Comparison of ENCODE assay signal across 20 mouse cellular contexts in genomic region chr4:118137857-118138256, GRCm38 (mm10). TPM values are rescaled to one million over a fixed set of nuclear protein-coding genes. Genes with fewer than 3 reads are reported as not detected.
DNase-seq lines count a peak whose midpoint lies in the region; ATAC-seq and TF ChIP-seq lines count a peak whose summit lies in the region.
"Had no signal": no experiment of that assay in that cellular context is flagged by ENCODE, and none has a peak within 500 bp of the region (broad histone marks: within the 10 kb centered on the region; RNA-seq: fewer than 3 reads in every experiment).

No protein-coding gene starts in this region.

- H3K4me3 ChIP-seq in liver, postnatal 0 days (ENCODE audit: low read depth, low read length): no peak overlapping the region
- H3K4me3 ChIP-seq in liver, embryonic 11.5 days (ENCODE audit: low read depth, low read length): no peak overlapping the region
- H3K4me3 ChIP-seq in lung, postnatal 0 days (ENCODE audit: low read depth, low read length): no peak overlapping the region
- H3K4me3 ChIP-seq: embryonic facial prominence, embryonic 10.5 days; heart, adult 2 months; hindbrain, embryonic 10.5 days; midbrain, embryonic 15.5 days; neural tube, embryonic 15.5 days had no signal

- H3K4me1 ChIP-seq in liver, postnatal 0 days (ENCODE audit: insufficient read depth): peaks cover 22% of the 10 kb centered on the region
- H3K4me1 ChIP-seq in liver, embryonic 11.5 days (replicated peaks; ENCODE audit: control insufficient read depth, insufficient read depth, low read length): peaks cover 10% of the 10 kb centered on the region; the same call in 1 of the 2 replicates
- H3K4me1 ChIP-seq in lung, postnatal 0 days (ENCODE audit: insufficient read depth, low read depth, low read length): peaks cover 3% of the 10 kb centered on the region; the same call in 1 of the 2 replicates

- H3K36me3 ChIP-seq in liver, postnatal 0 days (replicated peaks; ENCODE audit: insufficient read depth, low read length): peaks cover 46% of the 10 kb centered on the region
- H3K36me3 ChIP-seq in liver, embryonic 11.5 days (ENCODE audit: control insufficient read depth, insufficient read depth, low read length): peaks cover 30% of the 10 kb centered on the region
- peaks cover 15% of the 10 kb centered on the region for H3K36me3 ChIP-seq in lung, postnatal 0 days (ENCODE audit: insufficient read depth, low read length)

- peak; percentile 89 for DNase-seq in heart, adult 11 months
- no peak for DNase-seq in heart, postnatal 14 days
- DNase-seq in liver, postnatal 0 days: peak; percentile 35
- DNase-seq in liver, embryonic 11.5 days (ENCODE audit: low spot score): no peak
- peak; percentile 78 for DNase-seq in lung, postnatal 0 days (ENCODE audit: low spot score)
- peak; percentile 47 for DNase-seq in telencephalon, adult 2 months (ENCODE audit: low read depth, low spot score)
- no peak for DNase-seq in Muller cell, postnatal 12 days (ENCODE audit: inconsistent ontology term)
- DNase-seq: adrenal gland, adult 2 months; B cell, adult 2 months; gastrocnemius, postnatal 10 days; heart, adult 2 months; kidney, adult 11 months; lung, embryonic 14.5 days; right cerebral cortex, postnatal 14 days; thymus, adult 2 months had no signal

- 86% methylated on average over 16 of the region's 16 CpGs for WGBS in liver, postnatal 0 days (ENCODE audit: insufficient replicate concordance)
- WGBS in liver, embryonic 11.5 days: 91% methylated on average over 16 of the region's 16 CpGs
- 74% methylated on average over 16 of the region's 16 CpGs for WGBS in lung, postnatal 0 days

- H3K27ac ChIP-seq in liver, postnatal 0 days (ENCODE audit: low read depth): peak overlapping the region; percentile 60; the same call in 1 of the 2 replicates
- H3K27ac ChIP-seq in liver, embryonic 11.5 days (ENCODE audit: low read depth, low read length): no peak overlapping the region
- 0 out of 2 replicates have a peak overlapping the region, but pooled peaks have one; percentile 26 for H3K27ac ChIP-seq in lung, postnatal 0 days (ENCODE audit: low read length)
- H3K27ac ChIP-seq: embryonic facial prominence, embryonic 10.5 days; hindbrain, embryonic 10.5 days; kidney, postnatal 0 days; midbrain, embryonic 15.5 days; neural tube, embryonic 15.5 days had no signal

- TF ChIP-seq EP300 in liver, postnatal 0 days (IDR thresholded peaks at IDR 0.05; ENCODE audit: low read depth): no peak
- TF ChIP-seq EP300 in lung, postnatal 0 days (IDR thresholded peaks at IDR 0.05): no peak

- H3K9me3 ChIP-seq in liver, postnatal 0 days (ENCODE audit: low read length): no peaks in the 10 kb centered on the region
- no peaks in the 10 kb centered on the region for H3K9me3 ChIP-seq in liver, embryonic 11.5 days (ENCODE audit: control insufficient read depth, low read length)
- no peaks in the 10 kb centered on the region for H3K9me3 ChIP-seq in lung, postnatal 0 days (ENCODE audit: low read length)
- H3K9me3 ChIP-seq: embryonic facial prominence, embryonic 10.5 days; hindbrain, embryonic 10.5 days; midbrain, embryonic 15.5 days; neural tube, embryonic 15.5 days had no signal

- ATAC-seq in liver, postnatal 0 days: peak; percentile 5; the same call in 1 of the 2 replicates
- ATAC-seq in liver, embryonic 11.5 days (replicated peaks; ENCODE audit: low FRiP score): no peak
- ATAC-seq in lung, postnatal 0 days: peak; percentile 4; the same call in 1 of the 2 replicates
- ATAC-seq: midbrain, embryonic 15.5 days had no signal

- no peak for TF ChIP-seq CTCF in liver, postnatal 0 days (IDR thresholded peaks at IDR 0.05; ENCODE audit: low read depth)
- TF ChIP-seq CTCF in lung, postnatal 0 days (IDR thresholded peaks at IDR 0.05): no peak

- no peak overlapping the region for H3K9ac ChIP-seq in liver, postnatal 0 days (replicated peaks)
- no peak overlapping the region for H3K9ac ChIP-seq in liver, embryonic 11.5 days (ENCODE audit: low read depth, low read length)
- no peak overlapping the region for H3K9ac ChIP-seq in lung, postnatal 0 days (replicated peaks; ENCODE audit: low read depth)
- H3K9ac ChIP-seq: lung, embryonic 14.5 days; midbrain, embryonic 15.5 days; neural tube, embryonic 15.5 days had no signal

- no peaks in the 10 kb centered on the region for H3K27me3 ChIP-seq in liver, postnatal 0 days (ENCODE audit: insufficient read depth, low read length)
- H3K27me3 ChIP-seq in liver, embryonic 11.5 days (replicated peaks; ENCODE audit: control insufficient read depth, insufficient read depth, low read length): no peaks in the 10 kb centered on the region
- no peaks in the 10 kb centered on the region for H3K27me3 ChIP-seq in lung, postnatal 0 days (replicated peaks; ENCODE audit: insufficient read depth, low read length)
- H3K27me3 ChIP-seq: midbrain, embryonic 15.5 days; neural tube, embryonic 15.5 days had no signal

- intact Hi-C loops in heart, postnatal 14 days (cut with DNase I): no loop called here

- no peak overlapping the region for H3K4me2 ChIP-seq in liver, postnatal 0 days (ENCODE audit: low read depth, low read length)
- H3K4me2 ChIP-seq in liver, embryonic 11.5 days: no peak overlapping the region
- H3K4me2 ChIP-seq in lung, postnatal 0 days (replicated peaks; ENCODE audit: low read depth, low read length): no peak overlapping the region
- H3K4me2 ChIP-seq: lung, embryonic 14.5 days; midbrain, embryonic 15.5 days; neural tube, embryonic 15.5 days had no signal

RNA-seq across cellular contexts. Expression of gene St3gal3, which starts 3.1 kb away (rescaled TPM):
- total RNA-seq in heart, postnatal 14 days (2021): 10 to 100 TPM; 44.5 to 48.1 TPM
- 4.5 and 5.1 TPM in 2 replicates for polyA plus RNA-seq in liver, postnatal 0 days (2015; fragmentation: Nextera tagmentation; extraction: Ambion mirVana)
- polyA plus RNA-seq in liver, embryonic 11.5 days (2014; fragmentation: Nextera tagmentation; extraction: Ambion mirVana): 4.1 and 4.5 TPM in 2 replicates
- polyA plus RNA-seq in lung, postnatal 0 days (2015; fragmentation: Nextera tagmentation; extraction: Ambion mirVana): 4.0 and 4.5 TPM in 2 replicates

RNA-seq across cellular contexts. Expression of gene Kdm4a, which starts 42.0 kb away (rescaled TPM):
- 10 to 100 TPM; 34.8 to 36.6 TPM for total RNA-seq in heart, postnatal 14 days (2021)
- 7.0 and 7.2 TPM in 2 replicates for polyA plus RNA-seq in liver, postnatal 0 days (2015; fragmentation: Nextera tagmentation; extraction: Ambion mirVana)
- polyA plus RNA-seq in liver, embryonic 11.5 days (2014; fragmentation: Nextera tagmentation; extraction: Ambion mirVana): 22.8 and 23.6 TPM in 2 replicates
- 20.3 and 23.4 TPM in 2 replicates for polyA plus RNA-seq in lung, postnatal 0 days (2015; fragmentation: Nextera tagmentation; extraction: Ambion mirVana)

Comparison
In these comparisons a context has a peak if more than half of its experiments do, and no peak if none do; other contexts are left out.
1. DNase-seq: peak in heart, adult 11 months (single experiment), liver, postnatal 0 days (single experiment), lung, postnatal 0 days (single experiment) and telencephalon, adult 2 months (single experiment); none in heart, postnatal 14 days (0 of 2), liver, embryonic 11.5 days (single experiment) and Muller cell, postnatal 12 days (single experiment).